Mouse (Mus musculus): ENCODE results near the gene Ralbp1. TPM values are rescaled to one million over a fixed set of nuclear protein-coding genes. Genes with fewer than 3 reads are reported as not detected.

Gene Ralbp1
- total and polyA plus RNA-seq, 3 experiments = 53.2 to 69.6 TPM; not detected in 1

- no peaks in the 10 kb centered on the region for H3K9me3 ChIP-seq (replicated peaks; ENCODE audit: insufficient read depth, low read length)
- H3K36me3 ChIP-seq (ENCODE audit: control insufficient read depth in 1 of 2, insufficient read depth in 2 of 2, low read length in 2 of 2) = peaks cover 0 to 2% of the 10 kb centered on the region in 2 experiments; a peak in 2 of 4 replicates
- H3K79me2 ChIP-seq (ENCODE audit: control insufficient read depth, insufficient read depth, low read length, poor library complexity) = peaks cover 15% of the 10 kb centered on the region
- TF ChIP-seq EP300 (IDR thresholded peaks at IDR 0.05; ENCODE audit: low read depth in 1 of 2, low read length in 2 of 2) (no peak), CTCF (IDR thresholded peaks at IDR 0.05 in 2 of 3, conservative IDR thresholded peaks at IDR 0.05 in 1 of 3; ENCODE audit: control insufficient read depth in 1 of 3, insufficient read depth in 1 of 3, low read depth in 2 of 3, low read length in 3 of 3, poor library complexity in 1 of 3, severe bottlenecking in 1 of 3) (peak; percentile 58 to 65 (median 60))
- no peak overlapping the region for H3K4me3 ChIP-seq (ENCODE audit: control insufficient read depth in 1 of 2, insufficient read depth in 1 of 2, low read depth in 2 of 2, low read length in 2 of 2)
- H3K27ac ChIP-seq (ENCODE audit: control insufficient read depth, low read depth, low read length) = no peak overlapping the region
- DNase-seq (ENCODE audit: low read depth, low spot score) = peak; percentile 54
- H3K27me3 ChIP-seq (ENCODE audit: control insufficient read depth in 1 of 2, insufficient read depth in 2 of 2, low read length in 2 of 2) = no peaks in the 10 kb centered on the region
- no peak overlapping the region for H3K9ac ChIP-seq (ENCODE audit: control insufficient read depth, low read depth, low read length, poor library complexity, severe bottlenecking)
- H3K4me1 ChIP-seq (ENCODE audit: control insufficient read depth in 1 of 2, insufficient read depth in 2 of 2, low read length in 2 of 2) = peaks cover 0 to 5% of the 10 kb centered on the region in 2 experiments; a peak in 2 of 4 replicates
Observed at GRCm38 (mm10) chr17:65872652-65873051, 12.9 kb downstream of the Ralbp1 start.

DNA sequence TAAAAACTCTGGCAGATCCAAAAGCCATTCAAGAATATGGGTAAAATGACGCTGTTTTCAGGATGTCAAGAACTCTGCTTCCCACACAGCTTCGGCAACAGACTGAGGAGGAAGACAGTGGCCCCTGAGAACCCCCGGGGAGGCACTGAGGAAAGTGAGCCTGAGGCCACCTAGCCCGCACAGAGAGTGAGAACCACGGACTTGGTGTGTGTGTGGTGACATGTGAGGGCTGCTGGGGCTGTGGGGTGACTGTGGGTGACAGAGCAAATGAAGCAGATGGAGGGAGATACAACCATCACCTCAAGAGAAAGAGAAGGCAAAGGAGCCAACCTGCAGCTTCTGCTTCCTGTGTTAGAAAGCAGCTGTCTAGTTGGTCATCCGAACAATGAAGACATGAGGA, 13.5 kb downstream of the Ralbp1 start:
- Histone ChIP-seq H3K9ac (ENCODE audit: control insufficient read depth, low read depth, low read length, poor library complexity, severe bottlenecking) (no peak overlapping the region), H3K79me2 (ENCODE audit: control insufficient read depth, insufficient read depth, low read length, poor library complexity) (peaks cover 13% of the 10 kb centered on the region), H3K9me3 (replicated peaks; ENCODE audit: insufficient read depth, low read length) (no peaks in the 10 kb centered on the region), H3K4me1 (ENCODE audit: control insufficient read depth in 1 of 2, insufficient read depth in 2 of 2, low read length in 2 of 2) (peaks cover 0 to 5% of the 10 kb centered on the region in 2 experiments; a peak in 2 of 4 replicates), H3K4me3 (ENCODE audit: control insufficient read depth in 1 of 2, insufficient read depth in 1 of 2, low read depth in 2 of 2, low read length in 2 of 2) (no peak overlapping the region), H3K27me3 (ENCODE audit: control insufficient read depth in 1 of 2, insufficient read depth in 2 of 2, low read length in 2 of 2) (no peaks in the 10 kb centered on the region), H3K36me3 (ENCODE audit: control insufficient read depth in 1 of 2, insufficient read depth in 2 of 2, low read length in 2 of 2) (peaks cover 0 to 2% of the 10 kb centered on the region in 2 experiments; a peak in 2 of 4 replicates), H3K27ac (ENCODE audit: control insufficient read depth, low read depth, low read length) (no peak overlapping the region)
- no peak for DNase-seq (ENCODE audit: low read depth, low spot score)
- no peak for TF ChIP-seq RCOR1 (IDR thresholded peaks at IDR 0.05; ENCODE audit: low read depth, low read length)
- no peak for TF ChIP-seq MAFK (IDR thresholded peaks at IDR 0.05; ENCODE audit: borderline replicate concordance, low read depth, low read length)

DNA sequence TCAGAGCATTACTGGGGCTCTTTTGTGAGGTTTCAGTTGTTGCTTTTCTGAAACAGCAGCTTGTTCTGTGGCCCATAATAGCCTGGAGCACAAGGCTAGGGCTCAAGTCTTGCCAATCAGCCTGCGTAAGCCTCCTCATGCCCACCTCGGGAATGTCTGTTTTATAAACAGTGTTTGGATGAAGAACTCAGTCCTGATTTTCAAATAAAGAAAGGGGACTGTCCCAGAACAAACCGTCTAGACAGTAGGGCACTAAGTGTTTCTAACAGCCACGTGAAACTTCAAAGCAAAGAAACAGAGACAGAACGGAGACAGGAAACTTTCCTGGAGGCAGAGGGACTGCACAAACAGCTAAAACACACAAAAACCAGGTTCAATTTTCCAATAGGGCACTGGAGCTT, 14.0 kb downstream of the Ralbp1 start:
- Histone ChIP-seq H3K9ac (ENCODE audit: control insufficient read depth, low read depth, low read length, poor library complexity, severe bottlenecking) (no peak overlapping the region), H3K27ac (ENCODE audit: control insufficient read depth, low read depth, low read length) (no peak overlapping the region), H3K4me3 (ENCODE audit: control insufficient read depth in 1 of 2, insufficient read depth in 1 of 2, low read depth in 2 of 2, low read length in 2 of 2) (no peak overlapping the region), H3K9me3 (replicated peaks; ENCODE audit: insufficient read depth, low read length) (no peaks in the 10 kb centered on the region), H3K27me3 (ENCODE audit: control insufficient read depth in 1 of 2, insufficient read depth in 2 of 2, low read length in 2 of 2) (no peaks in the 10 kb centered on the region), H3K4me1 (ENCODE audit: control insufficient read depth in 1 of 2, insufficient read depth in 2 of 2, low read length in 2 of 2) (peaks cover 0 to 5% of the 10 kb centered on the region in 2 experiments; a peak in 2 of 4 replicates), H3K79me2 (ENCODE audit: control insufficient read depth, insufficient read depth, low read length, poor library complexity) (peaks cover 13% of the 10 kb centered on the region), H3K36me3 (ENCODE audit: control insufficient read depth in 1 of 2, insufficient read depth in 2 of 2, low read length in 2 of 2) (peaks cover 0 to 2% of the 10 kb centered on the region in 2 experiments; a peak in 2 of 4 replicates)
- no peak for DNase-seq (ENCODE audit: low read depth, low spot score)
- TF ChIP-seq CHD1 (IDR thresholded peaks at IDR 0.05; ENCODE audit: low read depth, low read length) (no peak), GATA1 (IDR thresholded peaks at IDR 0.05; ENCODE audit: low read depth, low read length) (no peak)

DNA sequence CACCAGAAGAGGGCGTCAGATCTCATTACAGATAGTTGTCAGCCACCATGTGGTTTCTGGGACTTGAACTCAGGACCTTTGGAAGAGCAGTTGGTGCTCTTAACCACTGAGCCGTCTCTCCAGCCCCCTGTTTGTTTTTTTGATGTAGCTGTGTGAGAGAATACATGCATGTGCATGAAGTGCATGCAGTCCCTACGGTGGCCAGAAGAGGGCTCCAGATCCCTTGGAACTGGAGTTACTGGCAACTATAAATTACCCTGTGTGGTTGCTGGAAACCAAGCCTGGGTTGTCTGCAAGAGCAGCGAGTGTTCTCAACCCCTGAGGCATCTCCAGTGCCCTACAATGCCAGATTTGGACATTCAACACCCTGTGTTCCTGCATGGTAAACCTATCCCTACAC, 15.5 kb downstream of the Ralbp1 start:
- Histone ChIP-seq H3K79me2 (ENCODE audit: control insufficient read depth, insufficient read depth, low read length, poor library complexity) (peaks cover 10% of the 10 kb centered on the region), H3K4me3 (ENCODE audit: control insufficient read depth in 1 of 2, insufficient read depth in 1 of 2, low read depth in 2 of 2, low read length in 2 of 2) (no peak overlapping the region), H3K9me3 (replicated peaks; ENCODE audit: insufficient read depth, low read length) (no peaks in the 10 kb centered on the region), H3K4me1 (ENCODE audit: control insufficient read depth in 1 of 2, insufficient read depth in 2 of 2, low read length in 2 of 2) (peaks cover 0 to 5% of the 10 kb centered on the region in 2 experiments; a peak in 2 of 4 replicates), H3K27ac (ENCODE audit: control insufficient read depth, low read depth, low read length) (no peak overlapping the region), H3K27me3 (ENCODE audit: control insufficient read depth in 1 of 2, insufficient read depth in 2 of 2, low read length in 2 of 2) (no peaks in the 10 kb centered on the region), H3K36me3 (ENCODE audit: control insufficient read depth in 1 of 2, insufficient read depth in 2 of 2, low read length in 2 of 2) (peaks cover 0 to 2% of the 10 kb centered on the region in 2 experiments; a peak in 2 of 4 replicates), H3K9ac (ENCODE audit: control insufficient read depth, low read depth, low read length, poor library complexity, severe bottlenecking) (no peak overlapping the region)
- DNase-seq (ENCODE audit: low read depth, low spot score) = peak; percentile 87
- TF ChIP-seq GATA1 (IDR thresholded peaks at IDR 0.05; ENCODE audit: low read depth, low read length) (no peak), HCFC1 (IDR thresholded peaks at IDR 0.05; ENCODE audit: low read depth, low read length) (no peak), BHLHE40 (IDR thresholded peaks at IDR 0.05; ENCODE audit: borderline replicate concordance, low read depth, low read length) (no peak), POLR2AphosphoS5 (IDR thresholded peaks at IDR 0.05; ENCODE audit: borderline replicate concordance, low read depth, low read length) (no peak), CHD2 (IDR thresholded peaks at IDR 0.05; ENCODE audit: low read length) (no peak), SMC3 (IDR thresholded peaks at IDR 0.05; ENCODE audit: low read depth, low read length) (peak; percentile 71), NRF1 (IDR thresholded peaks at IDR 0.05; ENCODE audit: insufficient read depth, low read depth, low read length, poor library complexity, severe bottlenecking) (no peak), E2F4 (IDR thresholded peaks at IDR 0.05; ENCODE audit: borderline replicate concordance, low read depth, low read length) (no peak), ETS1 (IDR thresholded peaks at IDR 0.05; ENCODE audit: low read depth, low read length) (0 out of 2 replicates have a peak, but pooled peaks have one; percentile 14), RAD21 (IDR thresholded peaks at IDR 0.05; ENCODE audit: low read depth, low read length) (peak; percentile 81), TCF12 (IDR thresholded peaks at IDR 0.05; ENCODE audit: low read depth, low read length) (no peak), MYB (IDR thresholded peaks at IDR 0.05; ENCODE audit: low read depth, low read length) (no peak), EP300 (IDR thresholded peaks at IDR 0.05; ENCODE audit: low read depth in 1 of 2, low read length in 2 of 2) (no peak), MAX (IDR thresholded peaks at IDR 0.05; ENCODE audit: low read length) (0 out of 2 replicates have a peak, but pooled peaks have one; percentile 30), UBTF (IDR thresholded peaks at IDR 0.05; ENCODE audit: borderline replicate concordance, insufficient read depth, low read depth, low read length) (no peak), KAT2A (conservative IDR thresholded peaks at IDR 0.05; ENCODE audit: low read depth, low read length) (no peak)
